Mouse (Mus musculus) kidney, postnatal 0 days (tissue): ENCODE results near the gene Cnnm4. TPM values are rescaled to one million over a fixed set of nuclear protein-coding genes. Genes with fewer than 3 reads are reported as not detected.

Experiments used
- ATAC-seq: fragments of 200-750 bp; cut with Nextera tagmentation; replicated peaks from 2 replicates; pipeline ENCODE4 v1.8.0; 2017; ENCODE audit warnings: low read depth, moderate number of reproducible peaks, moderate TSS enrichment, moderate library complexity; ENCODE audit not compliant: low FRiP score
- DNase-seq: peaks from one replicate; pipeline ENCODE4 v3.0.0-alpha.2; 2016; ENCODE audit warnings: low spot score
- H3K27ac ChIP-seq: fragments of 300-500 bp; sonication (generic); 2 replicates; pipeline ENCODE4 v1.5.1; 2014; ENCODE audit warnings: mild to moderate bottlenecking
- H3K27me3 ChIP-seq: fragments of 300-500 bp; sonication (generic); 2 replicates; pipeline ENCODE4 v1.6.1; 2014; ENCODE audit warnings: low read length, mixed read lengths; ENCODE audit not compliant: insufficient read depth
- H3K36me3 ChIP-seq: fragments of 300-500 bp; sonication (generic); 2 replicates; pipeline ENCODE4 v1.6.1; 2014; ENCODE audit warnings: low read length, mixed read lengths; ENCODE audit not compliant: insufficient read depth
- H3K4me1 ChIP-seq: fragments of 300-500 bp; sonication (generic); replicated peaks from 2 replicates; pipeline ENCODE4 v1.6.1; 2014; ENCODE audit warnings: antibody characterized with exemption, low read length, mixed read lengths; ENCODE audit not compliant: insufficient read depth
- H3K4me2 ChIP-seq: fragments of 300-500 bp; sonication (generic); 2 replicates; pipeline ENCODE4 v1.6.1; 2014; ENCODE audit warnings: mild to moderate bottlenecking, low read length, moderate library complexity, mixed read lengths
- H3K4me3 ChIP-seq: fragments of 300-500 bp; sonication (generic); replicated peaks from 2 replicates; pipeline ENCODE4 v1.5.1; 2014; ENCODE audit warnings: low read depth, low read length
- H3K9ac ChIP-seq: fragments of 300-500 bp; sonication (generic); 2 replicates; pipeline ENCODE4 v1.6.1; 2014; ENCODE audit warnings: low read depth, low read length
- H3K9me3 ChIP-seq: fragments of 300-500 bp; sonication (generic); replicated peaks from 2 replicates; pipeline ENCODE4 v1.6.1; 2016; ENCODE audit warnings: low read length, inconsistent platforms, mixed read lengths
- CTCF ChIP-seq: IDR thresholded peaks from 2 replicates; pipeline ENCODE4 v1.5.1; 2016; ENCODE audit warnings: antibody characterized with exemption, low read depth, mild to moderate bottlenecking, moderate library complexity
- WGBS: fragments of 180-500 bp; shearing (Covaris S2); extraction: QIAGEN DNeasy Blood & Tissue Kit; methylation state at CpG from one replicate; pipeline ENCODE4 v1.1.7; 2014; 5-methylcytosine and 5-hydroxymethylcytosine counted together
- polyA plus RNA-seq: library from polyadenylated mRNA; unstranded; fragments of >200 nt; fragmentation: Nextera tagmentation; extraction: Ambion mirVana; gene quantifications from 2 replicates; pipeline ENCODE4 v1.2.1, GENCODE M21; 2015

Cnnm4 gene
- polyA plus RNA-seq, 1 experiment from 2014 or later = 9.4 TPM

GRCm38 (mm10) chr1:36469811-36470444 lies 1.5 kb upstream of the Cnnm4 start:
- Histone ChIP-seq H3K4me2 (no peak overlapping the region), H3K4me1 (peaks cover 22% of the 10 kb centered on the region), H3K9ac (no peak overlapping the region), H3K27me3 (no peaks in the 10 kb centered on the region), H3K9me3 (no peaks in the 10 kb centered on the region), H3K27ac (no peak overlapping the region), H3K4me3 (no peak overlapping the region), H3K36me3 (no peaks in the 10 kb centered on the region)
- DNase-seq (no peak), ATAC-seq (no peak)
- no peak for TF ChIP-seq CTCF
- 49% methylated on average over 2 of the region's 2 CpGs for WGBS

- Histone ChIP-seq H3K4me2 (peak overlapping the region; percentile 86), H3K9me3 (no peaks in the 10 kb centered on the region), H3K27ac (peak overlapping the region; percentile 70; the same call in 1 of the 2 replicates), H3K9ac (peak overlapping the region; percentile 71), H3K36me3 (no peaks in the 10 kb centered on the region), H3K4me3 (peak overlapping the region; percentile 70), H3K4me1 (peaks cover 34% of the 10 kb centered on the region), H3K27me3 (no peaks in the 10 kb centered on the region)
- DNase-seq (no peak), ATAC-seq (no peak)
- no peak for TF ChIP-seq CTCF
- 9% methylated on average over 18 of the region's 18 CpGs for WGBS
Measured at GRCm38 (mm10) chr1:36472106-36472440, 653 bp downstream of the Cnnm4 start.

GRCm38 (mm10) chr1:36473211-36473780 lies 1.9 kb downstream of the Cnnm4 start:
- Histone ChIP-seq H3K4me2 (peak overlapping the region; percentile 86), H3K4me3 (no peak overlapping the region), H3K27ac (no peak overlapping the region), H3K9ac (peak overlapping the region; percentile 10; the same call in 1 of the 2 replicates), H3K36me3 (no peaks in the 10 kb centered on the region), H3K9me3 (no peaks in the 10 kb centered on the region), H3K4me1 (peaks cover 37% of the 10 kb centered on the region), H3K27me3 (no peaks in the 10 kb centered on the region)
- no peak for DNase-seq
- WGBS = 57% methylated on average over 10 of the region's 10 CpGs
- TF ChIP-seq CTCF = no peak
- ATAC-seq = no peak

GRCm38 (mm10) chr1:36474646-36475045 lies 3.2 kb downstream of the Cnnm4 start:
- H3K27ac ChIP-seq = no peak overlapping the region
- no peak overlapping the region for H3K4me3 ChIP-seq
- H3K9me3 ChIP-seq = no peaks in the 10 kb centered on the region
- no peak overlapping the region for H3K9ac ChIP-seq
- H3K36me3 ChIP-seq = no peaks in the 10 kb centered on the region
- TF ChIP-seq CTCF = no peak
- peak overlapping the region; percentile 86; the same call in 1 of the 2 replicates for H3K4me2 ChIP-seq
- WGBS = 40% methylated on average over 3 of the region's 3 CpGs
- DNase-seq (no peak), ATAC-seq (no peak)
- H3K27me3 ChIP-seq = no peaks in the 10 kb centered on the region
- H3K4me1 ChIP-seq = peaks cover 40% of the 10 kb centered on the region

- 41% methylated on average over 8 of the region's 8 CpGs for WGBS
- H3K27ac ChIP-seq = no peak overlapping the region
- ATAC-seq = no peak
- no peak for TF ChIP-seq CTCF
- H3K4me2 ChIP-seq = peak overlapping the region; percentile 86; the same call in 1 of the 2 replicates
- no peaks in the 10 kb centered on the region for H3K27me3 ChIP-seq
- no peaks in the 10 kb centered on the region for H3K9me3 ChIP-seq
- DNase-seq = no peak
- H3K4me3 ChIP-seq = no peak overlapping the region
- H3K36me3 ChIP-seq = no peaks in the 10 kb centered on the region
- no peak overlapping the region for H3K9ac ChIP-seq
- H3K4me1 ChIP-seq = peaks cover 45% of the 10 kb centered on the region
Measured at GRCm38 (mm10) chr1:36475480-36476110, 4.2 kb downstream of the Cnnm4 start.

- peaks cover 45% of the 10 kb centered on the region for H3K4me1 ChIP-seq
- H3K4me2 ChIP-seq = no peak overlapping the region
- H3K27ac ChIP-seq = no peak overlapping the region
- no peak for ATAC-seq
- no peak overlapping the region for H3K4me3 ChIP-seq
- H3K9me3 ChIP-seq = no peaks in the 10 kb centered on the region
- no peaks in the 10 kb centered on the region for H3K27me3 ChIP-seq
- WGBS = 65% methylated on average over 7 of the region's 7 CpGs
- no peak overlapping the region for H3K9ac ChIP-seq
- no peaks in the 10 kb centered on the region for H3K36me3 ChIP-seq
- no peak for TF ChIP-seq CTCF
- no peak for DNase-seq
Measured at GRCm38 (mm10) chr1:36476426-36476825, 5.0 kb downstream of the Cnnm4 start.
